Mouse (Mus musculus) heart, postnatal 0 days (tissue): ENCODE data around the gene Alyref. TPM values are rescaled to one million over a fixed set of nuclear protein-coding genes. Genes with fewer than 3 reads are reported as not detected.

Source experiments
- ATAC-seq: fragments of 200-750 bp; cut with Nextera tagmentation; 2 replicates; pipeline ENCODE4 v1.8.0; 2017; ENCODE audit warnings: low read depth, moderate number of reproducible peaks, moderate library complexity; ENCODE audit not compliant: insufficient read depth
- DNase-seq: peaks from one replicate; pipeline ENCODE4 v3.0.0-alpha.2; 2016; ENCODE audit warnings: low spot score
- H3K27ac ChIP-seq: fragments of 300-500 bp; sonication (generic); 2 replicates; pipeline ENCODE4 v1.5.1; 2014; ENCODE audit warnings: low read depth, mild to moderate bottlenecking
- H3K27me3 ChIP-seq: fragments of 300-500 bp; sonication (generic); 2 replicates; pipeline ENCODE4 v1.6.1; 2014; ENCODE audit warnings: low read length, mixed read lengths; ENCODE audit not compliant: control insufficient read depth, insufficient read depth
- H3K36me3 ChIP-seq: fragments of 300-500 bp; sonication (generic); replicated peaks from 2 replicates; pipeline ENCODE4 v1.6.1; 2014; ENCODE audit warnings: low read length, mixed read lengths; ENCODE audit not compliant: control insufficient read depth, insufficient read depth
- H3K4me1 ChIP-seq: fragments of 300-500 bp; sonication (generic); 2 replicates; pipeline ENCODE4 v1.6.1; 2014; ENCODE audit warnings: antibody characterized with exemption; ENCODE audit not compliant: control insufficient read depth, insufficient read depth
- H3K4me2 ChIP-seq: fragments of 300-500 bp; sonication (generic); 2 replicates; pipeline ENCODE4 v1.6.1; 2014; ENCODE audit warnings: low read depth, mild to moderate bottlenecking, low read length, moderate library complexity
- H3K4me3 ChIP-seq: fragments of 300-500 bp; sonication (generic); 2 replicates; pipeline ENCODE4 v1.5.1; 2014; ENCODE audit warnings: low read depth, low read length
- H3K9ac ChIP-seq: fragments of 300-500 bp; sonication (generic); replicated peaks from 2 replicates; pipeline ENCODE4 v1.6.1; 2014; ENCODE audit warnings: low read depth, low read length, mixed read lengths
- H3K9me3 ChIP-seq: fragments of 300-500 bp; sonication (generic); replicated peaks from 2 replicates; pipeline ENCODE4 v1.6.1; 2016; ENCODE audit warnings: low read length; ENCODE audit not compliant: control insufficient read depth
- CTCF ChIP-seq: IDR thresholded peaks from 2 replicates; pipeline ENCODE4 v1.5.1; 2016; ENCODE audit warnings: antibody characterized with exemption, control low read depth, low read depth
- EP300 ChIP-seq: IDR thresholded peaks from 2 replicates; pipeline ENCODE4 v1.6.1; 2016; ENCODE audit warnings: antibody characterized with exemption, low read depth
- WGBS: fragments of 180-500 bp; shearing (Covaris S2); extraction: QIAGEN DNeasy Blood & Tissue Kit; methylation state at CpG from one replicate; pipeline ENCODE4 v1.1.7; 2014; 5-methylcytosine and 5-hydroxymethylcytosine counted together
- polyA plus RNA-seq: library from polyadenylated mRNA; unstranded; fragments of >200 nt; fragmentation: Nextera tagmentation; extraction: Ambion mirVana; gene quantifications from 2 replicates; pipeline ENCODE4 v1.2.1, GENCODE M21; 2015
- total RNA-seq: library from RNA; depleted of rRNA; stranded (reverse); fragments of >200 nt; gene quantifications from 2 replicates; pipeline ENCODE4 v1.2.3, GENCODE M21; 2014; ENCODE audit warnings: low replicate concordance

The Alyref gene
- total and polyA plus RNA-seq, 2 experiments from 2014 or later, result 132 to 147 TPM

DNA sequence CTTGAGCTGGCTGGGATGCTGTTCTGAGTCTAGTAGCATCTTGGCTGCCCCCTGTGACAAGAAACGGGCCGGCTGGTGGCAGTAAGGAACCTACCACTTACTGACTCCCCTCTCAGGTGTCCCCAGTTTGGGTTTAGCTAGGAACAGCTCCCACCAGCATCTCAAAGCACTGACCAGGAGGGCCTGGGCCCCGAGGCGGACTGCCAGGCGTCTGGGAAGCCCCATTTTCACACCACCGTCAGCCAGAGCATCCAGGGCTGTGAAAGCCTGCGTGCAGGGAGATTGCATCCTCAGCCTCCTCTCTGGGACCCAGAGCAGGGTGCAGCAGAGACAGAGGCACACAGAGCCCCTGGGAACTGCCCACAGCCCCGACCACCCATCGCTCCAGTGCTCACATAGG lies 43.1 kb upstream of the Alyref start:
- H3K36me3 ChIP-seq, result no peaks in the 10 kb centered on the region
- no peak overlapping the region for H3K4me3 ChIP-seq
- H3K9ac ChIP-seq, result no peak overlapping the region
- peaks cover 14% of the 10 kb centered on the region for H3K4me1 ChIP-seq
- 51% methylated on average over 9 of the region's 9 CpGs for WGBS
- DNase-seq, result no peak
- no peaks in the 10 kb centered on the region for H3K27me3 ChIP-seq
- no peak for TF ChIP-seq CTCF
- no peak for TF ChIP-seq EP300
- no peak for ATAC-seq
- no peaks in the 10 kb centered on the region for H3K9me3 ChIP-seq
- H3K27ac ChIP-seq, result no peak overlapping the region
- no peak overlapping the region for H3K4me2 ChIP-seq

DNA sequence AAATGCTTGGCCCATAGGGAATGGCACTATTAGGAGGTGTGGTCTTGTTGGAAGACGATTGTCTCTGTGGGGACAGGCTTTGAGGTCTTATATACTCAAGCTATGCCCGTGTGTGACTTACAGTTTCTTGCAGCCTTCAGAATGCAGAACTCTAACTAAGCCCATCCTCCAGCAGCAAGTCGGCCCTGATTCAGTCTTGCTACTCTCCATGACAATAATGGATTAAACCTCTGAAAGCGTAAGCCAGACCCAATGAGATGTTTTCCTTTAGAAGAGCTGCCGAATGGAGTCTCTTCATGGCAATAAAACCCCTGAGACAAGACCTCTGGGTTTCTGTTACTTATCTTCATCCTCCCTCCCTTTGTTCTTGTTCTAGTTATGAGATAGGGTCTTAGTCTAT lies 36.6 kb upstream of the Alyref start:
- H3K27me3 ChIP-seq, result no peaks in the 10 kb centered on the region
- H3K9ac ChIP-seq, result no peak overlapping the region
- H3K4me1 ChIP-seq, result peaks cover 26% of the 10 kb centered on the region
- 85% methylated on average over 5 of the region's 5 CpGs for WGBS
- TF ChIP-seq EP300 (no peak), CTCF (no peak)
- H3K36me3 ChIP-seq, result no peaks in the 10 kb centered on the region
- no peaks in the 10 kb centered on the region for H3K9me3 ChIP-seq
- DNase-seq, result no peak
- no peak overlapping the region for H3K4me2 ChIP-seq
- H3K4me3 ChIP-seq, result no peak overlapping the region
- ATAC-seq, result no peak
- no peak overlapping the region for H3K27ac ChIP-seq

DNA sequence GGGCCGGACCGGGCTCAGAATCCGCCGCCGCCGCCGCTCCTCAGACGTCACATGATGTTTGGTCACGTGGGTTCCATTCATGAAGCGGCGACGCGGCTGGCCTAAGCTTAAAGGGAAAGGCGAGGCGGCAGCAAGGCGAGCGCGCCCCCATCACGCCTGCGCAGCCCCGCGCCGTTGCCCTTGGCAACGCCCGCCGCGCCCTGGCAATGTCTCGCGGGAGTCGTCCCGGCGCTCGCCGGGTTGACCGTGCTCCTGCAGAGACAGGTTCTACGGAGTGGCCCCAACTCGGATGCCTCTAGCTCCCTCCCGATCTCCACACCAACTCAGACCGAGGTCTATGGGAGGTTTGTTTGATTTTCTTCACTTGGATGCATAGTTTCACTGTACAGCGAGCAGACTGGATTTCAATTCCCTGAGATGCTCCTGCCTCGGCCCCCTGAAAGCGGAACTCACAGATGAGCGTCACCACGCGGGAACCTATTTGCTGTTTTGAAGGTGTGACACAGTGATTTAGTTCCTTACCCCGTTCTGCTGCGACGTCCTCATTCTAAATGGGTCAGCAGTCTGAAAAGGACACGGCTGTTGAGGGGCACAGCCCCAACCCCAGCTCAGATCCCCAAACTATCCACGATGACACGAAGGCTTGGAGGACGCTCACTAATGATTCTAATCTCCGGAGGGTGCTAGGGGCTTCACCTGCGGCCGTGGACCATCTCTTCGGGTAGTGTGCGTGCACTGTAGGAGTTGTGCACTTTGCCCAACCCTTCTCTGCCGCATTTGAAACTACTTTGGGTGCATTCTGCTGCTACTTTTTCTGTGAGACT lies 35.6 kb upstream of the Alyref start, which contains the start of gene Mafg:
TSS of gene Mafg (minus strand) at position 81 of the 824 bp plus-strand sequence.
- no peaks in the 10 kb centered on the region for H3K27me3 ChIP-seq
- TF ChIP-seq EP300, result no peak
- TF ChIP-seq CTCF, result no peak
- H3K4me1 ChIP-seq, result peaks cover 31% of the 10 kb centered on the region
- peaks cover 8% of the 10 kb centered on the region for H3K36me3 ChIP-seq
- ATAC-seq (peak; percentile 91), DNase-seq (peak; percentile 97)
- H3K4me2 ChIP-seq, result peak within 1 kb of the TSS; percentile 96
- WGBS, result 11% methylated on average over 50 of the region's 58 CpGs
- H3K4me3 ChIP-seq, result peak within 1 kb of the TSS; percentile 90
- H3K9ac ChIP-seq, result peak within 1 kb of the TSS; percentile 94
- peak within 1 kb of the TSS; percentile 89 for H3K27ac ChIP-seq
- H3K9me3 ChIP-seq, result no peaks in the 10 kb centered on the region

DNA sequence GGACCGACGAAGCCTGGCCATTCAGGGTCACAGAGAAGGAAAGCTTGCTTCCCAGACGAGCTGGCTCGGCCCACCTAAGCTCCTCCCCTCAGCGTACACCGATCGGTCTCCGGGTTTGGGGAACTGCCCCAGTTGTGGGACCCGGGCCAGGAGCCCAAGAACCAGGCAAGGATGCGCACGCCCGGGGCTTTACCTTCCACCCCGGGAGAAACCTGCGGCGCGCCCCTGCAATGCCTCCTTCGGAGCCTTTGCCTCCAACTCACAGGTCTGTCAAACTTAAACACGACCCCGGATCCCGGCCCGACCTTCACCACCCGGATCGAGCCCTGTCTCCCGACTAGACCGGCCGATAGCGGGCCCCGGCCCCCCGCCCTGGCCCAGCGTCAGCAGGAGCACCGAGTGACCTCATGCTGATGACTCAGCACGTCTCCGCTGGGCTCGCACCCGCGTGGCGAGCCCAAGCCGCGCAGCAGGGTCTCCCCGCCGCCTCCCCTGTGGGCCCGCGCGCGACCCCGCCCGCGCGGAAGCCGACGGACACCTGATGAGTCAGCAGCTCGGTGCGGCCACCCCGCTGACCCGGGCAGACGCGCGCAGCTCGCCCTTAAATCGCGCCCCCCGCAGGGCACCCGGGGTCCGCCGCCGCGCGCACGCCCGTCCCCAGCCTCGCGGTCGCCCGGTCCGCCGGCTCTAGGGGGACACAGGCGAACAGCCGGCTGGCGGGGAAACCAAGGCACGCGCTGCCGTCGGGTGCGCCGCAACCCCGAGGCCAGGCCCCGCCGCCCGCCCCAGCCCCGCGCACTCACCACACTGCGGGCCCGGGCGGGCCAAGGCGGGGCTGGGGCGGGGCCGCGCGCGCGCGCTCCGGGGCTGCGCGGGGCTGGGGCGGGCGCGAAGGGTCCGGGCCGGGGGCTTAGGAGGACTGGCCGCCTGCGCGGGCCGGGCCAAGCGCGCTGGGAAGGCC lies 34.7 kb upstream of the Alyref start:
- under 1% methylated on average over 86 of the region's 116 CpGs for WGBS
- H3K27me3 ChIP-seq, result no peaks in the 10 kb centered on the region
- H3K4me1 ChIP-seq, result peaks cover 31% of the 10 kb centered on the region
- H3K9ac ChIP-seq, result peak overlapping the region; percentile 94
- no peaks in the 10 kb centered on the region for H3K9me3 ChIP-seq
- peak overlapping the region; percentile 89 for H3K27ac ChIP-seq
- H3K4me3 ChIP-seq, result peak overlapping the region; percentile 90
- ATAC-seq, result peak; percentile 70
- peak overlapping the region; percentile 96 for H3K4me2 ChIP-seq
- H3K36me3 ChIP-seq, result peaks cover 10% of the 10 kb centered on the region
- DNase-seq, result peak; percentile 58
- TF ChIP-seq CTCF (no peak), EP300 (no peak)

DNA sequence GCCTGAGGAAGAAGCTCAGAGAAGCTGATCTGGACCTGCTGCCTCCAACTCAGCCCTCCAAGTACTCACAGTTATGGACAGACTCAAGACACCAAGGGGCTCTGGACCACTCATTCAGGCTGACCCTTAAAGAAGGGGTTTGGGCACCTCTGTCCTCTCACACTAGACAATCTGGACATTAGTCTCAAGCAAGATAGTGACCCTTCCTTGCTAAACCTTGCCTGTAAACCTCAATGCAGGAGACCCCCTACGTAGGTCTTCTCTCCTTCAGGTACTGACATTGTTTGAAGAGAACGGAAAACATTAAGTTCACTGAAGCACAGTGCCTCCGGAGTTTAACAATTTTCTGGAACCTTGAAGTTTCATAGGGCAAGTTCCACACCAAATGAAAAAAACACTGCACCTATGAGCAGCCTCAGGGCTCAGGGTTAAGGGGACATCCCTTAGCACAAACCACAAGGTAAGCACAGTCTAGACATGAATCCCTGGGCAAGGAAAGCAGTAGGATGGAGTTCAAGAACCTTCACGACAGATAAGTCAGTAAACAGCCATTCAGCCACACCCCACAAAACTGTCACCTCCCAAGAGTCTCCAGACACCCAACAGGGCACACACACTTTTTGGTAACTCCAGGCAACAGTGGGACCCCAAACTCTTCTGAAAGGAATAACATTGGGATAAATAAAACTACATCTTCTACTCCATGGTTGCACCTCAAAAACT lies 33.7 kb upstream of the Alyref start:
- Histone ChIP-seq H3K36me3 (peaks cover 13% of the 10 kb centered on the region), H3K9ac (peak overlapping the region; percentile 94), H3K4me1 (peaks cover 31% of the 10 kb centered on the region), H3K4me2 (peak overlapping the region; percentile 96), H3K27ac (no peak overlapping the region), H3K27me3 (no peaks in the 10 kb centered on the region), H3K9me3 (no peaks in the 10 kb centered on the region), H3K4me3 (peak overlapping the region; percentile 90)
- TF ChIP-seq CTCF (no peak), EP300 (no peak)
- ATAC-seq (no peak), DNase-seq (no peak)
- WGBS, result 66% methylated on average over 4 of the region's 4 CpGs
